Mouse (Mus musculus): ENCODE data around the gene Mansc4. TPM values are rescaled to one million over a fixed set of nuclear protein-coding genes. Genes with fewer than 3 reads are reported as not detected.

Mansc4 gene
- polyA plus RNA-seq, 1 experiment from 2014 or later, result 0.68 TPM

DNA sequence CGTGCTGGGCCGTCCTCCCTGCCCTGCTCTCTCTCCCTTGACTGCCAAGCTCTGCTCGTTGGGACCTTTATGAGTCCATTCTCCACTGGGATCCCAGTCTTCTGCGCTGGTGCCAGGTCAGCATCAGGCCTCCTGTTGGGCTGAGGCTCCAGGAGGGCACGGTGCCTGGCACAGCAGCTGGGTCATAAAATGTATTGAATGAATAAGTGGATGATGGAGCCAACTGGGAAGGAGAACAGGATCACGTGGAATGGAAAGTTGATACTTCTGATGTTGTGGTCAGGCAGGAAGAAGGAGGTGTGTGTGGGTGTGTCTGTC lies 21.9 kb downstream of the Mansc4 start:
- H3K4me3 ChIP-seq (replicated peaks), result no peak overlapping the region
- H3K9me3 ChIP-seq, result no peaks in the 10 kb centered on the region

DNA sequence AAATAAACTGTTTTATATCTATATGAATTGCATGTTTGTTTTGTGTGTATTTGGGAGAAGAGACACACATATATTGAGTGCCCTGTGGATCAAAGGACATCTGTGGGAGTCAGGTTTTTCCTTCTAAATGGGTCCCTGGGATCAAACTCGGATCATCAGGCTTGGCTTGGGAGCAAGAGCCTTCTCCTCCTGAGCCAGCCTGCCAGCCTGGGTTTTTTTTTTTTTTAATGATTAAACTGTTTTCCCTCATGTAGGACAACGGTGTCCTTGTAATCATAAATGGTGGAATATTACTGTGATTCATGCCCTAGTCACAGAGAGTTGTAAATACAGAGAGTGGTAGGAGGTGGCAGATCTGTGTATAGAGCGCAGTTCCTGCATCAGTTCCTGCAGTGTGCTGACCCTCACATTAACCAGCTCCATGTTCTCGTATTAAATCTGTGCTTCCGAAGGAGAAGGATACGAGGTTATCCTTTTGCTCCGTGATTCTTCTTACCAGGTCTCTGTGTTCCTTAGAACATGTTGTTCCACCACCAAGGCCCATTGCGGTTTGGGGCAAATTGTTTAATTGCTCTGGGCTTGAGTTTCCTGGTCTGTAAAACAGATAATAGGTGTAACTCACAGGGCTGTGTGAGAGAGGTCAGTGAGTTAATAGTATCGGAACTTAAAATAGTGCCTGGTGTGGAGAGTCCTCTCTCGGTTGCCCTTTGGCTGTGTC lies 22.4 kb downstream of the Mansc4 start:
- Histone ChIP-seq H3K27ac (no peak overlapping the region), H3K4me2 (no peak overlapping the region), H3K27me3 (no peaks in the 10 kb centered on the region), H3K9ac (no peak overlapping the region), H3K36me3 (replicated peaks) (peaks cover 50% of the 10 kb centered on the region), H3K4me1 (no peaks in the 10 kb centered on the region; the same call in 1 of the 2 replicates), H3K4me3 (replicated peaks) (no peak overlapping the region), H3K9me3 (no peaks in the 10 kb centered on the region)
- WGBS, result 96% methylated on average over 10 of the region's 10 CpGs
- no peak for ATAC-seq (ENCODE audit: low FRiP score)

More for the DNA sequence above, 21.9 kb downstream of the Mansc4 start:
- Histone ChIP-seq H3K27me3 (no peaks in the 10 kb centered on the region), H3K27ac (no peak overlapping the region), H3K36me3 (replicated peaks) (peaks cover 50% of the 10 kb centered on the region), H3K4me1 (no peaks in the 10 kb centered on the region; the same call in 1 of the 2 replicates), H3K9ac (no peak overlapping the region), H3K4me2 (no peak overlapping the region)
- no peak for ATAC-seq (ENCODE audit: low FRiP score)
- WGBS, result 93% methylated on average over 6 of the region's 6 CpGs

DNA sequence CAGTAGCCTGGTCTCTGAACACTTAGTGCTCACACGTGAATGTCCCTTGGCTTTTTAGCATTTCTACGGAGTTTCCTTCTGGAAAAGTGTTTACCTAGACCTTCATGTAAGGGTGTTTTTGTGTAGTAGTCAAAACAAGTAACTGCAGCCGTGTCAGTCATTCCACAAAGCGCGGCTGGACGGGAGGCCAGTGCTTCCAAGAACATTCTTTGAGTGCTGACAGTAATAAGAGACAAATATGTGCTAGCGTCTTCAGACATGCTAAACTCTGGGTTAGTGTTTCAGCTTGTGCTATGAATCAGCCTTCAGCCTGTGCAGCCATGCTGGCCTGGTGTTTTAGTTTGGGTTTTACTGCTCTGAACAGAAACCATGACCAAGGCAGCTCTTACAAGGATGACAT lies 24.1 kb downstream of the Mansc4 start:
- Histone ChIP-seq H3K27ac (no peak overlapping the region), H3K36me3 (replicated peaks) (peaks cover 56% of the 10 kb centered on the region), H3K4me1 (no peaks in the 10 kb centered on the region; the same call in 1 of the 2 replicates), H3K4me2 (no peak overlapping the region), H3K9ac (no peak overlapping the region), H3K9me3 (no peaks in the 10 kb centered on the region), H3K4me3 (replicated peaks) (no peak overlapping the region), H3K27me3 (no peaks in the 10 kb centered on the region)
- ATAC-seq (ENCODE audit: low FRiP score), result no peak
- 85% methylated on average over 7 of the region's 7 CpGs for WGBS

DNA sequence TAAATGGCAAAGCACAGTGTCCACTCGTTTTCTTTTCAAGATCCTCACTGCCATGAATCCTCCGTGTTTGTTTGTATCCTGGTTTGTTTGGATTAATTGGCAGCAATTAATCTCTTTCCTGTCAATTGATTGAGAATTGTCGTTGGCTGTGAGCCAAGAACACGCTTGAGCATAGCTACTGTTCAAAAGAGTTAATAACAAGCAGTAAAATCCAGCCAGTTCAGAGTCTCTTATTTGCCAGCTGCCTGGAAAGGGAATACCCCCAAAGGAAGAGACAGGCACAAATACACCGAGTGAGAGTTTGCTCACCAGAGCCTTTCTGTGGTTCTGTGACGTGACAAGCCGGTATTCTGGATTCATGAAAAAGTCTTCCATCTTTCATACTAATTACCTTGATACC lies 24.8 kb downstream of the Mansc4 start:
- no peaks in the 10 kb centered on the region for H3K9me3 ChIP-seq
- H3K4me1 ChIP-seq, result no peaks in the 10 kb centered on the region; the same call in 1 of the 2 replicates
- H3K27ac ChIP-seq, result peak overlapping the region; percentile 46; the same call in 1 of the 2 replicates
- no peak overlapping the region for H3K4me3 ChIP-seq (replicated peaks)
- H3K4me2 ChIP-seq, result no peak overlapping the region
- no peaks in the 10 kb centered on the region for H3K27me3 ChIP-seq
- peak; percentile 70; the same call in 1 of the 2 replicates for ATAC-seq (ENCODE audit: low FRiP score)
- peaks cover 53% of the 10 kb centered on the region for H3K36me3 ChIP-seq (replicated peaks)
- no peak overlapping the region for H3K9ac ChIP-seq
- 52% methylated on average over 7 of the region's 7 CpGs for WGBS

DNA sequence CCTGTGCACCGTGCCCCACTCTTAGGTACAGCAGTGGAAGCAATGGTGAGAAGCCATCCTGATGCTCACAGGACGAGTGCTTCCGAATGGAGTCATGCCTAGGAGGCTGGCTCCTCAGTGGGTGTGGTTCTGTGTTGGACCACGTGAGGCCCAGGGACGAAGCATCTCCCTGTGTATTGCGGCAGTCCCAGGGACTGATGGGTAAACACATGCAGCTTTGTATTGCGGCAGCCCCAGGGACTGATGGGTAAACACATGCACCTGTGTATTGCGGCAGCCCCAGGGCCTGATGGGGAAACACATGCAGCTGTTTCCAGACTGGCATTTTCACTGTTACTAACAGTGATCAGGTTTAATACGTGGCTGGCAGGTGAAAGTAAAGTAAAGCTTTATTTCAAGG lies 25.2 kb downstream of the Mansc4 start:
- Histone ChIP-seq H3K4me3 (replicated peaks) (no peak overlapping the region), H3K27ac (peak overlapping the region; percentile 46; the same call in 1 of the 2 replicates), H3K4me1 (no peaks in the 10 kb centered on the region; the same call in 1 of the 2 replicates), H3K27me3 (no peaks in the 10 kb centered on the region), H3K9me3 (no peaks in the 10 kb centered on the region), H3K36me3 (replicated peaks) (peaks cover 52% of the 10 kb centered on the region), H3K4me2 (no peak overlapping the region), H3K9ac (no peak overlapping the region)
- 75% methylated on average over 9 of the region's 9 CpGs for WGBS
- peak; percentile 74; the same call in 1 of the 2 replicates for ATAC-seq (ENCODE audit: low FRiP score)

DNA sequence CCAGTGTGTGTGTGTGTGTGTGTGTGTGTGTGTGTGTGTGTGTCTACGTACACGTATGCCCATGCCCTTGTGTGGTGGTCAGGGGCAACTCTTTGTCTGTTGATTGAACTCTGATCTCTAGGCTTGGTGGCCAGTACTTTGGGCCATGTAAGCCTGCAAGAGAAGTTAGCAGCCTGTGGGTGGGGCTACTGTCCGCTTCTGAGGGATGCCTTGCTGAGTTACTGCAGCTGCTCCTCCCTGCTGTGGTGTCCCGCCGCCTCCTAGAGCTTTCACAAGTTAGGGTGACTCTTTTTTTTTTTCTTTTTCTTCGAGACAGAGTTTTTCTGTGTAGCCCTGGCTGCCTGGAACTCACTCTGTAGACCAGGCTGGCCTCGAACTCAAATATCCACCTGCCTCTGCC lies 27.5 kb downstream of the Mansc4 start:
- no peak for ATAC-seq (ENCODE audit: low FRiP score)
- Histone ChIP-seq H3K9ac (no peak overlapping the region), H3K27me3 (no peaks in the 10 kb centered on the region), H3K27ac (no peak overlapping the region), H3K4me2 (no peak overlapping the region), H3K36me3 (replicated peaks) (peaks cover 66% of the 10 kb centered on the region), H3K9me3 (no peaks in the 10 kb centered on the region), H3K4me1 (no peaks in the 10 kb centered on the region; the same call in 1 of the 2 replicates), H3K4me3 (replicated peaks) (no peak overlapping the region)
- 80% methylated on average over 7 of the region's 7 CpGs for WGBS

DNA sequence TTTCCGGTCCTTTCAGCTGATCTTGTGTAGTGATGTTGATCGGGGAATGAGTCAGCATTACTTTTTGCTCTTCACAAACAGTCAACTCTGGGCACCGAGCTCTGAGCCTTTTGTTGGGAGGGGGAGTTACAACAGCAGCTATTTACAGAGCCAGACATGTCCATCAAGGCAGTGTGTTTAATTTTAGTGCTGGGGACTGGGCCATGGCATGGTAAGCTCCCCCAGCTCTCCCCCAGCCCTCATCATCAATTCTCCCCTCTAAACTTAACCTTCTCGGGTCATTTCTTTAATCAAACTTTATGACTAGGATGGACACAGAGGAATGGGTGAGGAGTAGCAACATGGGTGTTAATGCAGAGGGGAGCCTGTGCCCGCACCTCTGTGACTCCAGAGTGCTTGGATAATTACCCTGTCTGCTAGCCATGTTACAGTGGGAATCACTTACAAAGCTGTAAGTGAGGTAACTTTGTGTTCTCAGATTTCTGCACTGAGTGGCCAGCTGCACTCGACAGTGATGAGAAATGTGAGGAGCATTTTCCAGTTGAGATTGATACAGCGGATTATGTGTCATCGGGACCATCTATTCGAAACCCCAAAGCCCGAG lies 31.4 kb downstream of the Mansc4 start:
- Histone ChIP-seq H3K27ac (no peak overlapping the region), H3K9ac (no peak overlapping the region), H3K4me1 (no peaks in the 10 kb centered on the region), H3K27me3 (no peaks in the 10 kb centered on the region), H3K4me2 (no peak overlapping the region), H3K4me3 (replicated peaks) (no peak overlapping the region), H3K9me3 (no peaks in the 10 kb centered on the region), H3K36me3 (replicated peaks) (peaks cover 70% of the 10 kb centered on the region)
- ATAC-seq (ENCODE audit: low FRiP score), result no peak
- WGBS, result 92% methylated on average over 10 of the region's 10 CpGs

DNA sequence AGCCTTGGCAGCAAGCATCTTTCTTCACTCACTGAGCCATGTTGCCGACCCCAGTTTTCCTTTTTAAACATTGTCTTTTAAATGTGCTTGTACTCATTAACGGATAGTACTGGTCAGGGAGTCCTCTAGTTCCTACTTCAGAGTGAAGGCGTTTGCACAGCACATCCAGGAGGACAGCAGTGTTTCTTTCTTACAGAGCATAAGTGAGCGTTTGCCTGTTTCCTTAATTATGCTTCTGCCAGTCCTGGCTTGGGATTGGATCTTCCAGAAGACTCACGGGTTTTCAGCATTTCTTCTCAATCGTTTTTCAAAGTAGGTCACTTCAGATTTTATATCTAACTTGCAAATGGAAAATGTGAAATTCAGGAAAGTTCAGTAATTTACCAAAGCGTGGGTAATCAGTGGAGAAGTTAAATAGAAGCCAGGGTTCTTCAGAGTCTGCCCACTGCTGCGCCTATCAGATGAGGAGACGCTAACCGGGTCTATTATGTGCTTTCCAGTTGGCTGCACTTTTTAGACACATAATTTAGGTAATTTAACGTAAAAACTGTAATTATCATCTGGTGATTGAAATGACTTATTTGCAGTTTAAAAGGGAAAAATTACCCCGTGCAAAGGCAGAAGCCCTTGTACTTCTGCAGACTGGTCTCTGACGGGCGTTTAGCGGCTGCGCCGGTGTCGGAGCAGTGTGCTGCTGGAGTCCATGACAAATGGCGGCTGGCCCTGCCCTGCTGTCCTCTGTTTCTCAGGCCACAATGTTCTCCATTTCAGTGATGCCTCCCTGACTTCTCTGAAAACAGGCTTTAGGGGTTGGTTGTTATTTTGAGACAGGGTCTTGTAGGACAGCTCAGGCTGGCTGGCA lies 32.8 kb downstream of the Mansc4 start:
- H3K27ac ChIP-seq, result peak overlapping the region; percentile 36; the same call in 1 of the 2 replicates
- WGBS, result 77% methylated on average over 19 of the region's 19 CpGs

DNA sequence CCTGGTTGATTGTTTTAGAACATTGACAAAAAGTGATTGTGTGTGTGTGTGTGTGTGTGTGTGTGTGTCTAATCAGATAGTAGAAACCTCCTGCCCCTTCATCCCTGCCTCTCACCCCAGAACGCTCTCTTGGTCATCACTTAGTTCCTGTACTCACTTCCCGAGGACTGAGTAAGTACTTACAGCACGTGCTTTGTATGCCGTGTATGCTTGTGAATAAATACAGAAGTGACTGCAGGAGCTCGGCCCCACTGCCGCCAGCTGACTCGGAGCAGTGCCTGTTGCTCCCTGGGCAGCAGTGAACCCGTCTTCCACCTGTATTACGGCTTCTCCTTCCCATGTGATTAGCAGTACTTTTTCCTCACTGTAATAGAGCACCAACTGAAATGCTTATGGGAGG lies 34.4 kb downstream of the Mansc4 start:
- H3K27me3 ChIP-seq, result no peaks in the 10 kb centered on the region
- no peaks in the 10 kb centered on the region for H3K4me1 ChIP-seq
- ATAC-seq (ENCODE audit: low FRiP score), result no peak
- H3K27ac ChIP-seq, result no peak overlapping the region
- H3K4me3 ChIP-seq (replicated peaks), result no peak overlapping the region
- H3K4me2 ChIP-seq, result no peak overlapping the region
- WGBS, result 88% methylated on average over 9 of the region's 9 CpGs
- peaks cover 82% of the 10 kb centered on the region for H3K36me3 ChIP-seq (replicated peaks)
- H3K9ac ChIP-seq, result no peak overlapping the region
- H3K9me3 ChIP-seq, result no peaks in the 10 kb centered on the region

More for the DNA sequence above, 32.8 kb downstream of the Mansc4 start:
- H3K36me3 ChIP-seq (replicated peaks), result peaks cover 78% of the 10 kb centered on the region
- no peak overlapping the region for H3K4me3 ChIP-seq (replicated peaks)
- ATAC-seq (ENCODE audit: low FRiP score), result peak; percentile 83
- no peaks in the 10 kb centered on the region for H3K4me1 ChIP-seq
- no peak overlapping the region for H3K4me2 ChIP-seq
- H3K27me3 ChIP-seq, result no peaks in the 10 kb centered on the region
- no peak overlapping the region for H3K9ac ChIP-seq
- H3K9me3 ChIP-seq, result no peaks in the 10 kb centered on the region

DNA sequence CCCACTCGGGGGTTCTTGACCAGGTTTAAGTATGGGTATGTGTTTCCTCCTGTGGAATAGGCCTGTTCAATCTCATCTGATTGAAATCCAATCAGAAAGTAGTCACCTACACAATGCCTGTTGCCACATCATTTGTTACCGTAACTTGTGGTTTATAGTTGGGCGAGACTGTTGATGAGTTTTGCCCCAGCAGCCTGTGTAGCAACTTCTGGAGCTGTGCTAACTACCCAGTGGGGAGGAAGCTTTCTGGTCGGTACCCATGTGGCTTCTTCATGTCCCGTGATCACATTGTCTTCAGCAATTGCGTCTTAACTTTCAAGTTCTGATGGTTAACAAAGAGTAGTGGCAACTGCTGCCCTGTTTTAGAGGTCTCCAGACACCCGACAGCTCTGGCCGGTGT lies 35.2 kb downstream of the Mansc4 start:
- Histone ChIP-seq H3K4me3 (replicated peaks) (no peak overlapping the region), H3K9ac (no peak overlapping the region), H3K9me3 (no peaks in the 10 kb centered on the region), H3K4me1 (no peaks in the 10 kb centered on the region), H3K27ac (no peak overlapping the region), H3K36me3 (replicated peaks) (peaks cover 84% of the 10 kb centered on the region), H3K4me2 (no peak overlapping the region), H3K27me3 (no peaks in the 10 kb centered on the region)
- no peak for ATAC-seq (ENCODE audit: low FRiP score)
- WGBS, result 94% methylated on average over 8 of the region's 8 CpGs

DNA sequence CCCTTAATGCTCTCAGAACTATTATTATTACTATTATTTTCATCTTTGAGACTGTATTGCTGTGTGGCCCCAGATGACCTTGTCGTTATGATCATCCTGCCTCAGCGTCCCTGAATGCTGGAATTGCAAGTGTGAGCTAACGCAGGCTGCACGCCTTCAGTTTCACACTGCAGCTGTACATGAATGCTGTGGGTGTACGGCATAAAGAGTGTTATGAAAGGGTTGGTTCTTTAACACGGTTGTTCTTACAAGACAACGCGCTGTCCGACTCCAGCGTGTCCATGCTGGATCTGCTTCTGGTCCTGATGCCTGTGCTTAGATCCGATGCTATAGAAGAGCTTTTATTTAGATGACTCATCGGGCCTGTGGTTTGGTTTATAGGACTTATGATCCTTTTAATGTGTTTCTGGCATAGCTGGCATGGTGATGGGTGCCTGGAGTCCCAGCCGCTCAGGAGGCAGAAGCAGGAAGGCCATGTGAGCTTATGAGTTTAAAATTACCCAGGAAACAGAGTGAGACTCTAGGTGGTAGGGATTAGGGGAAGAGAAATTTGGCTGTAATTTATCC lies 37.5 kb downstream of the Mansc4 start:
- no peaks in the 10 kb centered on the region for H3K9me3 ChIP-seq
- H3K4me2 ChIP-seq, result no peak overlapping the region
- no peak overlapping the region for H3K4me3 ChIP-seq (replicated peaks)
- no peak overlapping the region for H3K27ac ChIP-seq
- peaks cover 66% of the 10 kb centered on the region for H3K36me3 ChIP-seq (replicated peaks)
- H3K4me1 ChIP-seq, result 0 out of 2 replicates have a peak, but pooled peaks cover under 1% of the 10 kb centered on the region
- no peak overlapping the region for H3K9ac ChIP-seq
- H3K27me3 ChIP-seq, result no peaks in the 10 kb centered on the region
- 97% methylated on average over 13 of the region's 13 CpGs for WGBS
- no peak for ATAC-seq (ENCODE audit: low FRiP score)

DNA sequence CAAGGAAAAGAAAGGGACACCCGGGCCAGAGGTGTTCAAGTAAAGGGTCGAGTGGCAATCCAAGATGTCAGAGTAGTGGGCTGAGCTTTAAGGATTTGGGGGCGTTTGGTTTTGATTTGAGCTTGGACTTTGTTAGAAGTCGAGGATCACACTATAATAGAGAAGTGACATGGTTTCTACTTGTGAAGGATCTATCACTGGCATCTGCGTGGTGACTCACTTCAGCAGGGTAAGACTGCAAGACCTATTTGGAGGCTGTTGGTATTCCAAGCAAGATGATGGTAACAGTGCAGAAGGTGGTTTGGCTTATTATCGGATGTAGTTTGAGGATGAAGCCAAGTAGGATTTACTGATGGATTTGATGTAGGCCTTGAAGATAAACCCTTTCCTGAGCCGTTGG lies 43.2 kb downstream of the Mansc4 start:
- 55% methylated on average over 7 of the region's 7 CpGs for WGBS
- H3K27ac ChIP-seq, result no peak overlapping the region

More for the DNA sequence above, 43.2 kb downstream of the Mansc4 start:
- H3K9me3 ChIP-seq, result no peaks in the 10 kb centered on the region
- peaks cover 22% of the 10 kb centered on the region for H3K36me3 ChIP-seq (replicated peaks)
- H3K4me1 ChIP-seq, result peaks cover 15% of the 10 kb centered on the region
- ATAC-seq (ENCODE audit: low FRiP score), result no peak
- peak overlapping the region; percentile 85 for H3K9ac ChIP-seq
- peaks cover 9% of the 10 kb centered on the region for H3K27me3 ChIP-seq
- peak overlapping the region; percentile 66 for H3K4me2 ChIP-seq
- peak overlapping the region; percentile 93 for H3K4me3 ChIP-seq (replicated peaks)
